Mouse (Mus musculus) adrenal gland, postnatal 4 days (tissue): ENCODE measurements around the gene Pdpr. TPM values are rescaled to one million over a fixed set of nuclear protein-coding genes. Genes with fewer than 3 reads are reported as not detected.
A peak's percentile ranks its signal among the peaks of the same experiment; 100 is the strongest.
"Not testable (repeated sequence)": the region's sequence is repeated elsewhere in the genome, so short reads cannot be mapped to it uniquely, and the experiment has no call there.

Source experiments
- DNase-seq, 2 experiments: peaks; one replicate each; pipeline ENCODE4 v3.0.0; 2021 to 2022; ENCODE audit warnings: low spot score in 2 of 2, mixed read lengths in 2 of 2
- long read RNA-seq, 2 experiments: library from polyadenylated mRNA; stranded (forward); transcript quantifications; one replicate each; pipeline ENCODE4 v2.0.0; 2021
- total RNA-seq, 2 experiments: library from RNA; stranded (reverse); gene quantifications; 2 replicates each; pipeline ENCODE4 v1.2.3; 2021

Gene Pdpr
- total RNA-seq: 10 to 100 TPM; 40.0 to 40.7 TPM
- long read RNA-seq, experiment 1, full-length matches to known transcripts: 1 of 3 reads
- long read RNA-seq, experiment 1, partial matches to known transcripts: 1 of 3 reads
- long read RNA-seq, experiment 1, other reads (novel, unspliced or antisense): 1 of 3 reads
- long read RNA-seq, experiment 2, partial matches to known transcripts: 2 of 8 reads
- long read RNA-seq, experiment 2, other reads (novel, unspliced or antisense): 6 of 8 reads

- DNase-seq: peak; percentile 82 to 83
These were observed at the start of gene Pdpr for GRCm38 (mm10) chr8:111093865-111094718. Pdpr (plus strand) TSS chr8:111094630.

DNA sequence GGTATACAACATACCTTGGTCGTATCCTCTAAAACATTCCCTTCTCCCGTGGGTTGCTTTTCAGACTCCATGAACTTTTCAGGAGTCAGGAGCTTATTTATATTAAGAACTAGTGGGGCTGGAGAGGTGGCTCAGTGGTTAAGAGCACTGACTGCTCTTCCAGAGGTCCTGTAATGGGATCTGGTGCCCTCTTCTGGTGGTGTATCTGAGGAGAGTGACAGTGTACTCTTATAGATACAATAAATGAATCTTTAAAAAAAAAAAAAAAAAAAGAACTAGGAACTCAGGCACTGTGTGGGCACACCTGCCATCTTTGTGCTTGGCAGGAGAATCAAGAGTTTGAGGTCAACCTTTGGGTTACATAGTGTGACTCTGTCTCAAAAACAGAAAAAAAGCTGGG is 45.7 kb upstream of the Pdpr start:
- no peak for DNase-seq

- DNase-seq: no peak
These were observed 45.3 kb upstream of the Pdpr start for GRCm38 (mm10) chr8:111049106-111049505.

GRCm38 (mm10) chr8:111053827-111054518 is 40.5 kb upstream of the Pdpr start:
- DNase-seq: no peak

- no peak for DNase-seq
These were observed 39.3 kb upstream of the Pdpr start for GRCm38 (mm10) chr8:111055031-111055634.

DNA sequence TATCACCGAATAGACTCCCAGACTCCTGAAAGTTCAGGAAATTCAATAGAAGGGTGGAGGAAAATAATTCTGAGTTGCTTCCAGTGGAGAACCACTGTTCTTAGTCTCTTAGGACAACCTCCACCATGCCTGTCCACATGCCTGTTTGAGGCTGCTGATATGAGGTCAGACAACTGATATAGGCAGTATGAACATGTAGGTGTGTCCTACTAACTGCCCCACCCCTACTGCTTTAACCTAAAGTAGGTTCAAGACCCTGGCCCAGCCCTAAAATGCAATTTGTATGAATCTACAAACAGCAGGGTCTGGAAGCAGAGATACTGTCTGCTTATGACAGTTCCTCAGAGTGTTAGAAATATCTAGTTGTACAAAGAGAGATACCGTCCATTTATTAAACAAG is 38.8 kb upstream of the Pdpr start:
- DNase-seq: no peak

DNA sequence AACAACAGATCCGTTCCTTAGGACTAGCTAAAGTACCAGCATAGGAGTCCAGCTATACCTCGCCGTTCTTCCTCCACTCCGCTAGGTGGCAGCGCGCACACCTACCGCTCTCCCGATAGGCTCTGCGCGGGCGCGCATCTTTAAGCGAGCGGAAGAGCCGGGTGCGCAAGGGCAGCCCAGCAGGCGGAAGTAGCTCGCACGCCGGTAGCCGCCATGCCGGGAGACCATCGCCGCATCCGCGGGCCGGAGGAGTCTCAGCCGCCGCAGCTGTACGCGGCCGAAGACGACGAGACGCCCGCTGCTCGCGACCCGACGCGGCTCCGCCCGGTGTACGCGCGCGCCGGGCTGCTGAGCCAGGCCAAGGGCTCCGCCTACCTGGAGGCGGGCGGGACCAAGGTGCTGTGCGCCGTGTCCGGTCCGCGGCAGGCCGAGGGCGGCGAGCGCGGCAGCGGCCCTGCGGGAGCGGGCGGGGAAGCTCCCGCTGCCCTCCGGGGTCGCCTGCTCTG is 38.2 kb upstream of the Pdpr start, which contains the start of gene Exosc6:
Gene Exosc6, plus strand, starts transcription at position 182 of the 506 bp plus-strand sequence.
- DNase-seq: peak; percentile 60 to 83

- no peak for DNase-seq
These were observed 37.6 kb upstream of the Pdpr start for GRCm38 (mm10) chr8:111056691-111057293.

DNA sequence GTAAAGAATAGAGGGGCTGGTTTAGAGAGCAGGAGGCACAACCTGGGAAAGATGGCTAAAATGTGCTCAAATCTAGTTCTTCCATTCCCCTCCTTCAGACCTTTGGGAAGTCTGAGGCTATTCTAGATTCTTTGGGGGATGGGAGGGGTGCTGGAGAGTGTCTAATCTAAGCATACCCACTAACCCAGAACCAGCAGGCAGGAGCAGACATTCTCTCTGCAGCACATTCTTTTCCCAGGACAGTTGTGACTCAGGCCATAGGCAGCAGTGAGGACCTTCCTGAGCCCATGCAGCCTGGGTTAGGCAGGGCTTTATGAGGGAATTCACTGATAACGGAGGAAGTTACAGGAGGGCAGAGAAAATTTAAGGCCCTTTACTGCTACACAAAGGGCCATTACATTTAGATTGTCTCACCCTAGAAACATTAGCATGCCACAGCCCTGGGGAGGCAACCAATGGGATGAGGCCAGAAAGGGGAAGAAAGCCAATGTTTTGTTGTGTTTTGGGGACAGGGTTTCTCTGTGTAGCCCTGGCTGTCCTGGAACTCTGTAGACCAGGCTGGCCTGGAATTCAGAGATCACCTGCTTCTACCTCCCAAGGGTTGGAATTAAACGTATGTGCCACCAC is 35.4 kb upstream of the Pdpr start:
- DNase-seq: no peak

DNA sequence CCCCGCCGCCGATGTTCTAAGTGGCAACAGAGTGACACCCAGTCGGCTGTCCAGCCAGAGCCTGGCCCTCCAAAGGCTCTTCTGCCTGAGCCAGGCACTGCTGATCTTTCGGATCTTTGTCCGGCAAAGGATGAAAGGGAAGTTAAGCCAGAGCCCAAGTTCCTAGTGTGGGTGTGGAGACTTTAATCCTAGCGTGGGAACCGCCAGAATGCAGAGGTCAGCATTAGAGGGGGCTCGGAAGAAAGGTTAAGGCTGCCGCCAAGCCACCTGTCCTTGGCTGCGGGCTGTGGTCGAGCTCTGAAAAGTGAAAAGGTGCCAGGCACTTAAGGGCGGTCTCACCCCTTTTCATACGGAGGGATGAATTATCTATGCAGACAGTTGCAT is 32.8 kb upstream of the Pdpr start:
- no peak for DNase-seq

DNA sequence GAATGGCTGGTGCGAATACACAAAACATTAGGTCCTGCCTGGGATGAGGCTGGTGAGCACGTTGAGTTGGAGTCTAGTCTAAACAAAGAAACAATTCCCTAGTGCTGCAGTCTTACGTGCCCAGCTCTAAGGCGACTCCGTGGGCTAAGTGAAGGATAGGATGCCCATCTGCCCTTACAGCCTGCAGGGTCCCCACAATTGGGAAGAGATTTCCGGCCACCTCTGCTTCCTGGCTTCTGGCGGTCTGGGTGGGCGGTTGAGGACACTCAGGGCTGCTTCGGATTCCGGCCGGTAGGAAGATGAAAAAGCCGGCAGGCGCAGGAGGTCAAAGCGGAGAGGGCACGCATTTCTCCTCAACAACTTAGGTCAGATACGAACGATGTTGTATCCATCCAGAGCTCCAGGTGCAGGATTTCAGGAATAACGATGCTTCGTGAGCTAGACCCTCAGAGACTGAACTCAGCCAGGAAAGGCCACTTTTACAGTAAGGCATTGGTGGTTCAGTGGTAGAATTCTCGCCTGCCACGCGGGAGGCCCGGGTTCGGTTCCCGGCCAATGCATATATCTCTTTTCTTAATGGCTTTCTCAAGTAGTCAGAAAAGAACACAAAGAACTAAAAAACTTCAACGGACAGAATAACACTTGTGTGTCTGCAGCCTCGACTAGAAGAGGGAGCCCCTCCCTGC is 32.2 kb upstream of the Pdpr start:
- DNase-seq: peak; percentile 63 to 65

- DNase-seq: no peak
These were observed 31.5 kb upstream of the Pdpr start for GRCm38 (mm10) chr8:111062893-111063292.

DNA sequence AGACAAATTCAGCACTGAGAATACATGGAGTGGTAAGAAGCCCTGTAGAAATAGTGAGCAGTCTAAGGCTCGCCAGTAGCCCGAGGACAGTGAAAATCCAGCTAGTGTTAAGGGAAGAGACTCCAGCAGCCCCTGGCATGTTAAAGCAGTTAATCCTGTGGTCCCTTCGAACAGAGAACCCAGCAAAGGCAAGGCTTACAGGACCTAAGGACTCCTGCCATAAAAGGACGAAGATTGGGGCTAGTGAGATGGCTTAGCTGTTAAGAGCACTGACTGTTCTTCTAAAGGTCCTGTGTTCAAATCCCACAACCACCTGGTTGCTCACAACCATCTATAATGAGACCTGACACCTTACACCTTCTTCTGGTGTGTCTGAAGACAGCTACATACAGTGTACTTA is 28.1 kb upstream of the Pdpr start:
- DNase-seq: no peak

- DNase-seq: no peak
These were observed 27.0 kb upstream of the Pdpr start for GRCm38 (mm10) chr8:111067439-111067838.

- not testable (repeated sequence) for DNase-seq
These were observed 25.8 kb upstream of the Pdpr start for GRCm38 (mm10) chr8:111068660-111069059.

- DNase-seq: no peak
These were observed 18.5 kb upstream of the Pdpr start for GRCm38 (mm10) chr8:111075926-111076325.

DNA sequence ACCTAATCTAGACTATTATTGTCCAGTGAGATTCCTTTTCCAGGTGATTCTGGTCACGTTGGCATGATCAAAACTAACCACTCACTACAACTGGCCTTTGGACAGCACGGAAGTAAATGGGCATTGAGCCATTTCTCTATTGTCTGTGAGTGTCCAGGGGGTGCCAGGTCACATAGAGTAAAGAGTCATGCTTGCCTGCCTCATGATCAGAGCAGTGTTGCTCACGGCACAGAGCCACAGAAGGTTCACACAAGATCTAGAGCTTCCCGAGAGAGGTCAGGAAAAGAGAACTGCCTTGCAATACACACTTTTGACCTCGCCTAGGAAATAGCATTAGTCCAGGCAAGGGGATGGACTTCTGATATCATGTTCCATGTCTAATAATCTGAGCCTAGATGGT is 15.0 kb upstream of the Pdpr start:
- DNase-seq: no peak

- no peak for DNase-seq
These were observed 14.6 kb upstream of the Pdpr start for GRCm38 (mm10) chr8:111079861-111080271.

- no peak for DNase-seq
These were observed 12.7 kb upstream of the Pdpr start for GRCm38 (mm10) chr8:111081580-111082258.
